Mouse (Mus musculus): ENCODE measurements around the gene Cyp4a10. TPM values are rescaled to one million over a fixed set of nuclear protein-coding genes. Genes with fewer than 3 reads are reported as not detected.
"Not testable (repeated sequence)": the region's sequence is repeated elsewhere in the genome, so short reads cannot be mapped to it uniquely, and the experiment has no call there.

Gene Cyp4a10
- polyA plus RNA-seq, 1 experiment from 2014 or later, result not detected

GRCm38 (mm10) chr4:115555513-115555912 is 37.4 kb downstream of the Cyp4a10 start:
- Histone ChIP-seq H3K9me3 (no peaks in the 10 kb centered on the region), H3K36me3 (no peaks in the 10 kb centered on the region), H3K4me1 (no peaks in the 10 kb centered on the region), H3K27me3 (replicated peaks) (no peaks in the 10 kb centered on the region), H3K9ac (no peak overlapping the region), H3K27ac (replicated peaks) (no peak overlapping the region), H3K4me2 (no peak overlapping the region), H3K4me3 (no peak overlapping the region)
- no peak for ATAC-seq (ENCODE audit: extremely low read depth, insufficient number of reproducible peaks, low FRiP score, low TSS enrichment)
- WGBS, result 52% methylated on average over 2 of the region's 2 CpGs

GRCm38 (mm10) chr4:115557861-115558561 is 39.9 kb downstream of the Cyp4a10 start:
- Histone ChIP-seq H3K4me2 (no peak overlapping the region), H3K27me3 (replicated peaks) (no peaks in the 10 kb centered on the region), H3K9ac (no peak overlapping the region), H3K4me3 (no peak overlapping the region), H3K9me3 (no peaks in the 10 kb centered on the region), H3K36me3 (no peaks in the 10 kb centered on the region), H3K27ac (replicated peaks) (no peak overlapping the region), H3K4me1 (no peaks in the 10 kb centered on the region)
- WGBS, result 63% methylated on average over 4 of the region's 4 CpGs
- ATAC-seq (ENCODE audit: extremely low read depth, insufficient number of reproducible peaks, low FRiP score, low TSS enrichment), result no peak

- not testable (repeated sequence) for H3K36me3 ChIP-seq; H3K4me3 ChIP-seq; H3K9ac ChIP-seq; H3K4me1 ChIP-seq; H3K9me3 ChIP-seq; H3K4me2 ChIP-seq; H3K27me3 ChIP-seq (replicated peaks); H3K27ac ChIP-seq (replicated peaks); ATAC-seq (ENCODE audit: extremely low read depth, insufficient number of reproducible peaks, low FRiP score, low TSS enrichment)
- 66% methylated on average over 5 of the region's 5 CpGs for WGBS
These were observed 43.2 kb downstream of the Cyp4a10 start for GRCm38 (mm10) chr4:115561236-115561635.

GRCm38 (mm10) chr4:115563401-115563800 is 45.3 kb downstream of the Cyp4a10 start, which contains the start of gene Cyp4a31:
TSS of gene Cyp4a31 (plus strand) at chr4:115563649.
- Histone ChIP-seq H3K27ac (replicated peaks) (no peak within 1 kb of the TSS), H3K9me3 (no peaks in the 10 kb centered on the region), H3K4me1 (no peaks in the 10 kb centered on the region), H3K4me2 (no peak within 1 kb of the TSS), H3K4me3 (no peak within 1 kb of the TSS), H3K27me3 (replicated peaks) (no peaks in the 10 kb centered on the region), H3K36me3 (no peaks in the 10 kb centered on the region), H3K9ac (no peak within 1 kb of the TSS)
- ATAC-seq (ENCODE audit: extremely low read depth, insufficient number of reproducible peaks, low FRiP score, low TSS enrichment), result no peak
- WGBS, result 63% methylated on average over 3 of the region's 3 CpGs

GRCm38 (mm10) chr4:115564469-115565225 is 46.6 kb downstream of the Cyp4a10 start:
- H3K4me3 ChIP-seq; ATAC-seq (ENCODE audit: extremely low read depth, insufficient number of reproducible peaks, low FRiP score, low TSS enrichment); H3K27me3 ChIP-seq (replicated peaks); H3K36me3 ChIP-seq; H3K4me2 ChIP-seq; H3K9ac ChIP-seq; H3K27ac ChIP-seq (replicated peaks); H3K9me3 ChIP-seq; H3K4me1 ChIP-seq: not testable (repeated sequence)
- WGBS, result 53% methylated on average over 6 of the region's 6 CpGs

GRCm38 (mm10) chr4:115575255-115575654 is 57.2 kb downstream of the Cyp4a10 start:
- Histone ChIP-seq H3K9me3 (no peaks in the 10 kb centered on the region), H3K4me1 (no peaks in the 10 kb centered on the region), H3K27ac (replicated peaks) (no peak overlapping the region), H3K4me2 (no peak overlapping the region), H3K36me3 (no peaks in the 10 kb centered on the region), H3K9ac (no peak overlapping the region), H3K27me3 (replicated peaks) (no peaks in the 10 kb centered on the region), H3K4me3 (no peak overlapping the region)
- 62% methylated on average over 3 of the region's 3 CpGs for WGBS
- no peak for ATAC-seq (ENCODE audit: extremely low read depth, insufficient number of reproducible peaks, low FRiP score, low TSS enrichment)

GRCm38 (mm10) chr4:115575776-115576175 is 57.7 kb downstream of the Cyp4a10 start:
- no peak for ATAC-seq (ENCODE audit: extremely low read depth, insufficient number of reproducible peaks, low FRiP score, low TSS enrichment)
- no peak overlapping the region for H3K27ac ChIP-seq (replicated peaks)
- no peaks in the 10 kb centered on the region for H3K9me3 ChIP-seq
- H3K4me2 ChIP-seq, result no peak overlapping the region
- WGBS, result 67% methylated on average over 2 of the region's 2 CpGs
- H3K4me3 ChIP-seq, result no peak overlapping the region
- no peaks in the 10 kb centered on the region for H3K4me1 ChIP-seq
- H3K9ac ChIP-seq, result no peak overlapping the region
- H3K27me3 ChIP-seq (replicated peaks), result no peaks in the 10 kb centered on the region
- H3K36me3 ChIP-seq, result no peaks in the 10 kb centered on the region

GRCm38 (mm10) chr4:115583036-115583435 is 65.0 kb downstream of the Cyp4a10 start:
- Histone ChIP-seq H3K9ac (no peak overlapping the region), H3K4me1 (no peaks in the 10 kb centered on the region), H3K4me3 (no peak overlapping the region), H3K27me3 (replicated peaks) (no peaks in the 10 kb centered on the region), H3K27ac (replicated peaks) (no peak overlapping the region), H3K4me2 (no peak overlapping the region), H3K36me3 (no peaks in the 10 kb centered on the region), H3K9me3 (no peaks in the 10 kb centered on the region)
- ATAC-seq (ENCODE audit: extremely low read depth, insufficient number of reproducible peaks, low FRiP score, low TSS enrichment), result no peak

Other genes with a start within 250 kb of the Cyp4a10 start
- not detected in 2 replicates for gene Cyp4a12a, start 219.2 kb upstream of the Cyp4a10 start, polyA plus RNA-seq (2015; fragmentation: Nextera tagmentation; extraction: Ambion mirVana)
- not detected in 2 replicates for gene Cyp4a12b, start 106.6 kb upstream of the Cyp4a10 start, polyA plus RNA-seq (2015; fragmentation: Nextera tagmentation; extraction: Ambion mirVana)
- gene Cyp4a30b, start 65.7 kb upstream of the Cyp4a10 start, polyA plus RNA-seq (2015; fragmentation: Nextera tagmentation; extraction: Ambion mirVana), result not detected in 2 replicates
- gene Cyp4a14, start 22.1 kb upstream of the Cyp4a10 start, polyA plus RNA-seq (2015; fragmentation: Nextera tagmentation; extraction: Ambion mirVana), result not detected in 2 replicates
- not detected in 2 replicates for gene Cyp4a31, start 45.4 kb downstream of the Cyp4a10 start, polyA plus RNA-seq (2015; fragmentation: Nextera tagmentation; extraction: Ambion mirVana)
- gene Cyp4a32, start 82.7 kb downstream of the Cyp4a10 start, polyA plus RNA-seq (2015; fragmentation: Nextera tagmentation; extraction: Ambion mirVana), result not detected in 2 replicates
- gene Cyp4b1, start 129.5 kb downstream of the Cyp4a10 start, polyA plus RNA-seq (2015; fragmentation: Nextera tagmentation; extraction: Ambion mirVana), result 1.2 and 2.0 TPM in 2 replicates
- gene Efcab14, start 219.5 kb downstream of the Cyp4a10 start, polyA plus RNA-seq (2015; fragmentation: Nextera tagmentation; extraction: Ambion mirVana), result 23.6 and 25.5 TPM in 2 replicates